Mouse (Mus musculus): Measurements from ENCODE around the gene Rps27rt.
"Not testable (repeated sequence)": the region's sequence is repeated elsewhere in the genome, so short reads cannot be mapped to it uniquely, and the experiment has no call there.

The Rps27rt gene

DNA sequence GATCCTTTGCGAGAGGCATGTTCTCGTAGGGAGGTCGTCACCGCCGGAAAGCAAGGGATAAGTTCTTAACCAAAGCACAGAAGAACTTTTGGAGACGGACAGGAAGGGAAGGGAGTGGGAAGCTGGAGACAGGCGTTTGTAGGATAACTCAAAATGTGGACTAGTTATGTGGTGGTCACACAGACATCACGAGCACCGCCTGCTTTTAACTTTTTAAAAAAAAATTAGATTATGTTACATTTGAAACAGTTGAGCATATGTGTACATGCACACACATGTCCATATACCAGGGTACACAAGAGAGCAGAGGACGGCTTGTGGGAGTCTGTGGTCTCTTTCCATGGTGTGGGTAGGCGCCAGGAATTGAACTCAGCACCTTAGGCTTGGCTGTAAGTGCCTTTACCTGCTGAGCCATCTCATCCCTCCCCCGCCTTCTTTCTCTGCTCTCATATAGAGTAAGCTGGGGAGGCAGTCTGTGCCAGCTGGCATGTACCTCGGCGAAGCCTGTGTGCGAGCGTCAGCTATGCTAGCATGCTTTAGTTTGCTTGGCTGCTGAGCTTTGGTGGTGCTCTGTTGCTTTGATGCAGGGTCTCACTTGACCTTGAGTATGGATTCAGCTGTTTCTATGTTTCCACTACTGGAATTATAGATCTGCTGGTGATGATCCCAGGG lies at the start of gene Rps27rt:
TSS of gene Rps27rt (minus strand) at position 51 of the 672 bp plus-strand sequence.
- DNase-seq (ENCODE audit: extremely low read depth, low read depth, low spot score): peak; percentile 13

DNA sequence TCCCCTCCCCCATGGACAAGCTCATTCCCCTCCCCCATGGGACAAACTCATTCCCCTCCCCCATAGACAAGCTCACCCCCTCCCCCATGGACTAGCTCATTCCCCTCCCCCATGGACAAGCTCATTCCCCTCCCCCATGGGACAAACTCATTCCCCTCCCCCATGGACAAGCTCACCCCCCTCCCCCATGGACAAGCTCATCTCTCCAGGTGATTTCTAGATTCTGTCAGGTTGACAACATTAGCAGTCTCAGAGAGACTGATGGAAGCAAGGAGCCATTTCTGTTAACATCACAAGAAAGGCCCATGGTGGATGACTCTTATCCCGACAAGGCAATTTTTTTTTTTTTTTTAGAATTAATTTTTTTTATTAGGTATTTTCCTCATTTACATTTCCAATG lies 48.5 kb upstream of the Rps27rt start:
- not testable (repeated sequence) for DNase-seq (ENCODE audit: extremely low read depth, low read depth, low spot score)

DNA sequence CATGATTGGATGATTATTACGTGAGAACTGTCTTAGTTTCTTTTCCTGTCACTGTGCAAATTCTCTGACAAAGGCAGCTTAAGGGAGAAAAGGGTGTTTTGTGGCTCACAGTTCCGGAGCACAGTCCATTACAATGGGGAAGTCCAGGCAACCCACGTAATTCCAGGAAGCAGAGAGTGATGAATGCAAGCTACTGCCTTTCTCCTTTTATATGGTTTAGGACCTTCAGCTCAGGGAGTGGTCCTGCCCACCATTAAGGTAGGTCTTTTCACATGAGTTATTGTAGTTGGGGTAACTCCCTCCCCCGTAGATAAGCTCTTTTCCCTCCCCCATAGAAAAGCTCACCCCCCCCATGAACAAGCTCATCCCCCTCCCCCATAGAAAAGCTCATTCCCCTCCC lies 48.0 kb upstream of the Rps27rt start:
- DNase-seq (ENCODE audit: extremely low read depth, low read depth, low spot score): no peak

DNA sequence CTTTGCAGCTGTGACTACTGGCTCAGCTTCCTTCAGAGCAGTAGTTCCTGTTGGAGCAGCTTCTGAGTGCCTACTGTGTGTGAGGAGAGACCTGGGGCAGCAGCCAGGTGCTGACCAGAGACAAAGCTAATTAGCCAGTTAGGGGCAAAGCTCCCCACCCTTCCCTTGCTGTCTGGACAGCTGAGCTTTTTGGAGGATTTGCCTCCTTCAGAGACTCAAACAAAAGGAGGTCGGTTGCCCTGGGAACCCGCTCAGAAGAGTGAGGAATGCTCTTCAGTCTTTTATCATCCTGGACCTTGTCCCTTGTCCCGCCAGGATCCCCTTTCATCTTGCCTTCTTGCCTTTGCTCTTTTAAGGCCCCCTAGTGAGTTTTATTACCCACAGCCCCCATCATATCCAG lies 46.8 kb upstream of the Rps27rt start:
- DNase-seq (ENCODE audit: extremely low read depth, low read depth, low spot score): no peak

DNA sequence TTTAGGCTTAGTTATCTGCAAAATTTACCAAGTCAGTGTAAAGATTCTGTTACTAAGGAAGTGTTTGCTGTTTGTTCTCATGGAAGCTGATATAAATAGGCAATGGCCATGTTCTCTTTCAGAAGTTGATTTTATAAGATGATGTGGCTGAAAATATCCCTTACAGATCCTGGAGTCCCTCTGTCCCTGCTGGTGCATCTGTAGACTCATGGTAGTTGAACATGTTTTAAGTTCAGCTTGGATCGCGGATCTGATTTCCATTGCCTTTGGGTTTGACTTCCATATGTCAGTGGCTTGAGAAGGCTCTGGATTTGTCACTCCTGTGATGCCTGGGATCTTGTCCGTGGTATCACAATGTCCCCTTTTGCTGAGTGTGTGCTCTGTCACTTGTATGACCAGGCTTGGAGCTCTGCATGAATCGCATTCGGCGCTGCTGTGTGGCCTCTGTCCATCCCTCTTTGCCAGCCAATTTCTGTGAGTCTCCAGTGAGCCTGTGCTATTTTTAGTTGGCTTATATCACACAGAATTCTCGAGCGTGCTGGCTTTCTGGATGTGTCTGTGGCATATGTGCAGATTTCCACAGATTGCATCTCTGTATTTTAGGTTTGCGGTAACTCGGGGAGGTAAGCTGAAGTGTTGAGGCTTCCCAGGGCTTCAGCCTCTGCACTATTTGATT lies 41.3 kb upstream of the Rps27rt start:
- DNase-seq (ENCODE audit: extremely low read depth, low read depth, low spot score): no peak

DNA sequence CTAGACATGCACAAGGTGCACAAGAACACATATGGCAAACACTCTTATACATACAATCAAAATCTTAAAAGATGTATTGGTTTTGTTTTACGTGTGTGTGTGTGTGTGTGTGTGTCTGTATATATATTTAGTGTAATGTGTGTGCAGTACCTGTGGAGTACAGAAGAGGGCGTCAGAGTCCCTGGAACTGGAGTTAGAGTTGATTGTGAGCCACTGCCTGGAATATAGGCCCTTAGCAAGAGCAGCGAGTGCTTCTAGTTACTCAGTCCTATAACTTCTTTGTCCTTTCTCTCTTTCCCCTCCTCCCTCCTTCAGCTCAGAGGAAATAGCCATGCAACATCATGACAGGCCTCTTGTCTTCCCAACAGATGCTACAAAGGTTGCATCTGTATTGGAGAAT lies 40.6 kb upstream of the Rps27rt start:
- DNase-seq (ENCODE audit: extremely low read depth, low read depth, low spot score): no peak

DNA sequence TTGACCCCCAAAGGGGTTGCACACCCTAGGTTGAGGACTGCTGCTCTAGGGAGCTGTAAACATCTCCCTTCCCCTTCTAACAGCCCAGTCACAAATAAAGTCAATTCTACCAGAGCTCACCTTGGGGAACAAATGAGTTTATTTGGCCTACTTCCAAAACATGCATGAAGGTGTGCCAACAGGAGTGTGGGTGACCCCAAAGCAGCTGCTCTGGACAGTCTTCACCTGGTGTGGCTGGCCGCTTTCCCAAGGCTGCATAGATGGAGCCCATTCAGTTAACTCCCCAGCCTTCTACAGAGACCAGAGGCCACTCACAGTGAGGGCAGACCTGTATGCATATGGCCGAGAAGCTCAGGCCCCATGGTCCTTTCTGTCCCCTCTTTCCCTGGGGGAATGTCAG lies 38.9 kb upstream of the Rps27rt start:
- DNase-seq (ENCODE audit: extremely low read depth, low read depth, low spot score): no peak

DNA sequence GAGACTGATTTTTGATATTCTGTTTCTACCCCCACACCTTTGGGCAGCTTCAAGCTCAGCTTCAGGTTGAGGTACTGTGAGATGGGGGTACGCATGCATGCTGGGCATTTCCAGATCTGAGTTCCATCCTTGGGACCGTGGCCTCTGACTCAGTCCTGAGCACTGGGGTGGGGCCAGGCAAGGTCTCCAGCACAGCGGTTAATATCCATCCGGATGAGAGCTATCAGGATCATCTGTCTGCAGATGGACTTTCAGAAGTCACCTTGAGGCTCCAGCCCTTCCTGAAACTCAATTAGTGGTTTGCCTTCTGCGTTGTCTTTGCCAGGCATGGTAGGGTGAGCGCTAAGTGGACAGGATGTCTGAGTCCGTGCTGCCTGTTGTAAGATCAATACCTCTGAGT lies 37.6 kb upstream of the Rps27rt start:
- no peak for DNase-seq (ENCODE audit: extremely low read depth, low read depth, low spot score)

DNA sequence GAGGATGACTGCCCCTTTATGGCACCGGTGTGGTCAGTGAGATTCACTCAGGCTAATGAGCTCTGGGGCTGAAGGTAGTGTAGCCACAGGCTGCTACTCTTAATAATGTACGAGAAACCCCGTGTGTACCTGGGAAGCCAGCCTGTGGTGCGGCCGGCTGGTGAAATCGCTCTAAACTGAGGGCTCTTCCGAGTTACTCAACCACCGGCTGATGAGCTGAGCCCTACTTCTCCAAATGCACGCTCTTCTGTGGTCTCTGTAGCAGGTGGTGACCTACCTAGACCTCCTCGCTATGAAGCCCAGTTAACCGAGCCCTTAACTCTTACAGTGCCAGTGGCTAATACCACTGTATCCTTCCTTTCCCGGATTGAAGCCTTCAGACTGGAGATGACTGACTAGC lies 29.8 kb upstream of the Rps27rt start:
- no peak for DNase-seq (ENCODE audit: extremely low read depth, low read depth, low spot score)

DNA sequence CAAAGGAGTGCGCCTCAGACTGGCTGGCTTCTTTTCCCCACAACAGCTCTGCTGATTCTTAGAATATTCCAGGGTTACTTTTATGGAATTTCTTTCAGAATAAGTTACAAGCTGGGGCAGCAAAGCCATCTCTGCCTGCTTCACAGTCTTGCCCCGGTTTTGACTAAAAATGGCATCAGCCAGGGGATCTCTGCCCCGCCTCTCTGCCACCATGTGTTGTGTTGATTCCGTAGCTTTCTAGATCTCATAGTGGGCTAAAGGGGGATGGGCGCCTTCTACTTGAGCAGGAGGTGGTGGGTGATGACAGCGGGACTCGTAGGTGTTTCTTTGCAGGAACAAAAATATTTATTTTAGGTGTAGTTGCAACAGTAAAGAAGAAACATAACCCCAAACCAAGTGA lies 25.7 kb upstream of the Rps27rt start:
- no peak for DNase-seq (ENCODE audit: extremely low read depth, low read depth, low spot score)

DNA sequence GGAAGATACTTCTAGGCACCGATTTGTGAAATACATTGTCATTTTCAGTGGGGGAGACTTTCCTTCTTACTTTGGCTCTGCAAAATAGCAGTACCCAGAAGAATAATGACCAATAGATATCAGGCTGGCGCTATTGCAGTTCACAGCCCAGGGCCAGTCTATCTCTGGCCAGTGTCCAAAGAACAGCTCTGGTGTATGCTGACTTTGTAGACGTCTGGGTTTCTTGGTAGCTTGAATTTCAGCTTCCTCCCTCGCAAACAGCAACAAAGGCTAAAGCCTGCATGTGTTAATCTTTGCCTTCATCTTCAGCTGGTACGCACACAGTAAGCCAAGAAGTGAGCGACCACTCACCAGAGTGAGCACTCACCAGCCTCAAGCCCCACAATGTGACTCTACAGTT lies 25.2 kb upstream of the Rps27rt start:
- no peak for DNase-seq (ENCODE audit: extremely low read depth, low read depth, low spot score)

DNA sequence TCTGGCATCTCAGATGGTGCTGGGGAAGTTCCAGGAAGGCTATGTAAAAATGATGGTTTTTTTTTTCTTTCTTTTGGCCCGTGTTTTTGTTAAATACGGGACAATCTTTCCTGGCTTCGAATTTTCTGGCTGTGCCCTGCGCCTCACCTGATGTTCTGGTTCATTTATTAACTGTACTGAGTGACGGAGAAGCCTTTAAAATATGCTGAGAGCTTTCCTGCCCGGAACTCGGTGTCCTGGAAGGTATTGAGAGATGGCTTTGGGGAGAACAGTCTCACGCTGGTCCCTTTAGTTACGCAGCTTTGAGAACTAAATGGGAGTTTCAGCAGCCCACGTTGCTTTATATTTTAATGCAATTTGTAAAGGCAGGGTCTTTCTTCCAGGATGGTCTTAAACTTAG lies 22.9 kb upstream of the Rps27rt start:
- DNase-seq (ENCODE audit: extremely low read depth, low read depth, low spot score): no peak

DNA sequence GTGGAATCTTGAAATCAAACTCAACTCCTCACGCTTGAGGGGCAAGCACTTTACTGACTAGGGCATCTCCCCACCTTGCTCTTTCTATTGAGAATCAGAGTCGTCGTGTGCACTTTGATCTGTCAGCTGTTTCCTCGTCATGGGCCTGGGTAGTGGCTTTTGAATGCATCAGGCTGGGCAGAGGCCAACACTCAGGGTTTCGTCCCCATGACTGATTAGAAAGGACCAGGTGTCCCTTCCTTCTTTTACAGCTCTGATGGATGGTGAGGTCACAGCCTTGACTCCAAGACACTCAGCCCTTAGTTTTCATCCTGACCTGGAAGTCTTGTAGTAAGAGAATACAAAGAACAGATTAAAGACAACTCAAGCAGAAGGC lies 17.2 kb upstream of the Rps27rt start:
- no peak for DNase-seq (ENCODE audit: extremely low read depth, low read depth, low spot score)

DNA sequence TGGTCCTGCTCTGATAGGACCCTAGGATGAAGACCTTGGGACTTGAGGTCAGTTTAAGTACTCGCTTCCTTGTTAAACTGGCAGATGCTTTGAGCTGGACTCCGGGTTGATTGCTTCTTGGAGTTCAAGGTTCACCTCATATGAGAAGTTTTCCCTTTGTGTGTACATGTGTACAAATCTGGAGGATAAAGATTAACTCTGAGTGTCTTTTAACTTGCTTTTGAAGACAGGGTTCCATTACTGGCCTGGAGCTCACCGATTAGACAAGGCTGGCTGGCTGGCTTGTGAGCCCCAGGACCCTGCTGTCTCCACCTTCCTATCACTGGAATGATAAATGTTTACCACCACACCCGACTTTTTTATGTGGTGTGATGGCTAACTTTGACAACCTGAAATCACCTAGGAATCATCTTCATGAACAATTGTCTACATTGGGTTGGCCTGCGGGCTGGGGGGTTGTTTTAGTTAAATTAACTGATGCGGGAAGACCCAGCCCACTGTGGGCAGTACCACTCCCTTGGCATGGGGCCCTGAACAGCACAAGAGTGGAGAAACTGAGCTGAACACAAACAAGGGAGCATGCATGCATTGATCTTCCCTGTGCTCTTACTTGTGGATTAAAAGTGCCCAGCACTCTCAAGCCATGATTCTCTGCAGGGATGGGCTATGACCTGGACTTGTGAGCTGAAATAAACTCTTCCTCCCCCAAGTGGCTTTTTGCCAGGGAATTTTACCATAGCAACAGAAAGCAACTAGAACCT lies 16.7 kb upstream of the Rps27rt start:
- DNase-seq (ENCODE audit: extremely low read depth, low read depth, low spot score): no peak

DNA sequence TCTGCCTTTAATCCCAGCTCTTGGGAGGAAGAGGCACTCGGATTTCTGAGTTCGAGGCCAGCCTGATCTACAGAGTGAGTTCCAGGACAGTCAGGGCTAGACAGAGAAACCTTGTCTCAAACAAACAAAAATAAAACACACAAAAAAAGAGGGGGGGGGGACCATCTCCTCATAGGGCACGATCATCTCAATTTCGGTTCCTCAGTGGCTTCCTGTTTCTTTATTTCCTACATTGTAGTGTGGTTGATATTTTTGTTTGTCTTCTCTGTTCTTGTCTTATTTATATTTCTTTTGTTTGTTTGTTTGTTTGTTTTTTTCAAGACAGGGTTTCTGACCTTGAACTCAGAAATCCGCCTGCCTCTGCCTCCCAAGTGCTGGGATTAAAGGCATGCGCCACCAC lies 13.9 kb upstream of the Rps27rt start:
- no peak for DNase-seq (ENCODE audit: extremely low read depth, low read depth, low spot score)

DNA sequence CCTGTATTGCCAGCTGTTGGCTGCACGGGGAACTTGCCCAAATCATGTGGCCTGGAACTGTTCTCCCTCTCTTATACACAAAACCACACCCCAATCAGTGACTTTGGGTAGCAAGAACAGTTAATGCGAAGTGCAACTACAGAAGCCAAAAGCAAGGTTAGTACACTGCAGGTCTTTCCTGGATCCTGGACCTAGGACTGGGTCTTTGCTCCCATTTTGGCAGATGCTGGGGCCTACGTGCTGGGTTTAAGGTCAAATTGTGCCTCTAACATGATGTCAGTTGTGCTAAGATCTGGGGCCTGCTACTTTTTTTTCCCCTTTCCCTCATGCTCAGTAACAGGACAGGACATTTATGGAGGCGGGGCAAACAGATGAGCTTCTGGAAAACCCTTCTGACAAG lies 13.2 kb upstream of the Rps27rt start:
- DNase-seq (ENCODE audit: extremely low read depth, low read depth, low spot score): no peak

DNA sequence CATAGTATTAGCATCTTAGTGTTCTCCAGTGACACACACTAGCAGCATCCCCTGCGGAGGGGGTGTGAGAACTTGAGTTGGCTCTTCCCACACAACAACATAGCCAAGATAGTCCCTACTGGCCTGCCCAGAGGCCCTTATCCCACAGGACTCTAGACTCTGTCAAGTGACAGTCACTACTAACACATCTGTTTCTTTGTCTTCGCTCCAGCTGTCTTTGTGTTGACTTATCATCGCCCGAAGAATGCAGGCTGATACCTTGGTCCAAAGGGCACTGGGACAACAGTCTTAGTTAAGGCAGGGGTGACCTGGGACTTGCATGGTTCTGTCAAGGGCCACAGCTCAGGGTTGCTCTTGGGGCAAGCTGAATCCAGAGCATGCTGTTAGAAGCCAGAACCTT lies 12.7 kb upstream of the Rps27rt start:
- DNase-seq (ENCODE audit: extremely low read depth, low read depth, low spot score): no peak

DNA sequence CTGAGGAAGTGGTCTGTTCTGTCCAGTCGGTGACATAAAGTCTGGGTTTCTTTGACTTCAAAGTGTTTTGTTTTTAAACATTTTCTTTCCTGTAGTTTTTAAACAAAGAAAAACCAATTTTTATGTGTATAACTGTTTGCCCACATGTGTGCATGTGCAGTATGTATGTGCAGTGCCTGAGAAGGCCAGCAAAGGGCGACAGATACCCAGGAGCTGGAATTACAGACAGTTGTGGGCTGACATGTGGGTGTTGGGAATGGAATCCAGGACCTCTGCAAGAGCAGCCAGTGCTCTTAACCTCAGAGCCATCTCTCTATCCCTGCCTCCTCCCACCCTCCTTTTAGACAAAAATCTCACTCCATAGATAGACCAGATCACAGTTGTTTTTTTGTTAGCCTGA lies 10.0 kb upstream of the Rps27rt start:
- DNase-seq (ENCODE audit: extremely low read depth, low read depth, low spot score): no peak

DNA sequence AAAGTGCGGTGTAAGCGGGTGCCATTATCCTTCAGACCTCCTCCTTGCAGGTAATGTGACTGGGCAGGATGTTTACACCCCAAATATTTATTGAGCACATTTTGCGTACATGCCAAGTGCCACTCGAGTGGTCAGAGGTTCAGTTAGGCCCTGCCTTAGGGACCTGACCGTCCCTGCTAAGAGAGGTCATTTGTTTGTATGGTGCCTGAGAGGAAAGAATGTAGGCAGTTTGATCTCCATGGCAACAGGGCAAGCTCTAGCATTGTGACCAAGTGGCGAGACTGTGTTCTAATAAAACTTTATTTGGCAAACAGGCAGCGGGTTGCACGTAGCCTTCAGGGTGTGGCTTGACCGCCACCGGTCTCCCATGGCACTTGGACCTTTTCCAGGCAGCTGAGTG lies 7.9 kb upstream of the Rps27rt start:
- DNase-seq (ENCODE audit: extremely low read depth, low read depth, low spot score): no peak

DNA sequence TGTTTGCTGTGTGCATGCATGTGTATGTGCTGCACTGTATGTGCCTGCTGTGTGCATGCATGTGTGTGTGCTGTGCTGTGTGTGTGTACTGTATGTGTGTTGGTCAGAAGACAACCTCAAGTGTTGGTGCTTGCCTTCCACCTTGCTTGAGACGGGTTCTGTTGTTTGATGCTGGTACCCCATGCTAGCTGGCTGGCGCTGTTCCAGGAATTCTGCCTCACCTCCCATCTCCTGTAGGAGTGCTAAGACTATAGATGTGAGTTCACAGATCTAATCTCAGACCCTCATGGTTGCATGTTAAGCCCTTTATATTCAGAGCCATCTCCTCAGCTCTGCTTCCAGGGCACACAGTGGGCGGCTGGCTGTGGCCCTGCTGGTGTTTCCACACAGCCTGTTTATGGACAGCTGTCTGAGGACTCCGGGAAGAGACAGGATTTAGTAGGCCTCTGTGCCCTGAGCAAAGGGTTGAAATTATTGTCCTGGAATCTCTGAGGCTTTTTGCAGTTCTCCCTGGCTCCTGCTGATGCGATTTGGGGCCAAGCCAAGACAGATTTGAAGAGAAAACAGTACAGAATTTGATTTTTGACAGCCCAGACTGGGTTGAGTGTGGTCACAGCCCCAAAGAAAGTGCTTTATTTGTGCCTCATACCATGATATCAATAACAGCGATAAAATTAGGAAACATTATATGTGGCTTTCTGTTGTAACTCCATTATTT lies 6.2 kb upstream of the Rps27rt start:
- no peak for DNase-seq (ENCODE audit: extremely low read depth, low read depth, low spot score)

DNA sequence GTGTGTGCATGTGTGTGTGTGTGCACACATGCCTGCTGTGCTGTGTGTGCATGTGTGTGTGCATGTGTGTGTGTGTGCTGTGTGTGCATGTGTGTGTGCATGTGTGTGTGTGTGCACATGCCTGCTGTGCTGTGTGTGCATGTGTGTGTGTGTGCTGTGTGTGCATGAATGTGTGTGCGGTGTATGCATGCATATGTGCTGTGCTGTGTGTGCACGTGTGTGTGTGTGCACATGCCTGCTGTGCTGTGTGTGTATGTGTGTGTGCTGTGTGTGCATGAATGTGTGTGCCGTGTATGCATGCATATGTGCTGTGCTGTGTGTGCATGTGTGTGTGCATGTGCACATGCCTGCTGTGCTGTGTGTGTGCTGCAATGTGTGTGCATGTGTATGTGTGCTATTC lies 5.5 kb upstream of the Rps27rt start:
- no peak for DNase-seq (ENCODE audit: extremely low read depth, low read depth, low spot score)

DNA sequence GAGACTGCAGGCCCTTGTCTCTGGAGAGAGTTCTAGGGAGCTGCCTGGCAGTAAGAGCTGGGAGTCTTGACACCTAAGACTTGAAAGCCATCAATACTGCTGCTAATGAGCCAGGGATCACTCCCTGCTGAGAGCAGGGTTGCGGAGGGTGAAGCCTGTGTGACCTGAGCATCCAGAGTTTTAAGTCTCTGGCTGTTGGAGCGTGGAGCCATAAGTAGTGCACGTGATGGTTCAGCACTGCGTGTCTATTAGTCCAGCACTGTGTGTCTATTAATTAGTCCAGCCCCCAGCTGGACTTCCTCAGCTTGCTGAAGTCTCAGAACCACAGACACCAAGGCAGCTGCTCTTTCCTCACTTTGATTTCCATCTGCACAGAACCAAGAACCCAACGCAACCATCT lies 3.8 kb upstream of the Rps27rt start:
- no peak for DNase-seq (ENCODE audit: extremely low read depth, low read depth, low spot score)

All from fat pad, adult 2 months (tissue).